Mouse (Mus musculus): ENCODE measurements at regions not wholly inside any gene's neighbourhood (a gene's known extent, or its start where the extent isn't known, plus 50 kb on each side); places are given as distances from the start of the nearest gene placed in this dataset.

DNA sequence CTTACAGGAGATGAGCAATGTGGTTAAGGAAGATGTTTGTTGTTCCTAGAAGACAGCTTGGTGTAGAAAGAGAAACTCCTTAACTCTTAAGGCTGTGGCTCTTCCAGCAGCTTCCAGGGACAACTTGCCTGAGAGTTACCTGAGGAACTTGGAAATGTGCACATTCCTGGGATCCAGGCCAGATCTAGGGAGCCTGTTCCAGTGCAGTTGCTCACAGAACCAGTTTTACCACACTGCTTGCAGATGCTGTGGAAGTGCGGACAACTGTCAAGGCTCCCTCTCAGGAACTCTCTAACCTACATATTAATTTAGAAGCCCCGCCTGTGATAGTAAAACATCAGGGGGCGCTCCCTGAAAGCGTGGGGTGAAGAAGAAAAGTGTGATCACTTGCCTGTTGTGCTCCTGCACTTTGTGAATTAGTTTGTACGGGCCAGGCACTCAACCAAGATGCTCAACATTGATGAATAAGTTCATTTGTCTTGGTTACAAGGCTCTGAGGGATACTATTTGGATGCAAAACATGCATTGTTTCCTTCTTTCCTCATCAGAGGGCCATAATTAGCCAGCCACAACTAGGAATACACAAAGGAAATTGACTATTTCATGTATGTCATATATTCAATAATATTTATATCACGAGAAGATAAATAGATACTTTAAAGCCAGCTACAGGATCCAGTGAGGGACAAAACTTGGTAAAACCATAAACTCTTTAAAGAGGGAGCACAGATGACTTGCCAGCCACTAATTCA is 357.1 kb upstream of the Adgrl2 start:
- TF ChIP-seq CTCF (IDR thresholded peaks at IDR 0.05; ENCODE audit: low read depth, low read length) (no peak), POLR2AphosphoS5 (IDR thresholded peaks at IDR 0.05; ENCODE audit: insufficient replicate concordance, low read depth, low read length) (no peak), GATA1 (IDR thresholded peaks at IDR 0.05; ENCODE audit: borderline replicate concordance, low read length) (no peak), TAL1 (conservative IDR thresholded peaks at IDR 0.05; ENCODE audit: low read depth, low read length) (no peak), GATA2 (IDR thresholded peaks at IDR 0.05; ENCODE audit: borderline replicate concordance, low read depth, low read length) (no peak)
